Mouse (Mus musculus) bone marrow macrophage, adult 2 months (primary cell): ENCODE results near the gene Manbal.

Source experiments
- CTCF ChIP-seq: IDR thresholded peaks from 2 replicates; pipeline ENCODE4 v1.5.1; 2012; ENCODE audit warnings: low read depth, mild to moderate bottlenecking, low read length, moderate library complexity
- POLR2A ChIP-seq: IDR thresholded peaks from 2 replicates; pipeline ENCODE4 v1.6.1; 2012; ENCODE audit warnings: mild to moderate bottlenecking, low read depth, low read length, borderline replicate concordance

GRCm38 (mm10) chr2:157418609-157419071, 51.2 kb downstream of the Manbal start:
- TF ChIP-seq POLR2A (no peak), CTCF (no peak)
